Mouse (Mus musculus) kidney, postnatal 0 days (tissue): ENCODE data around the gene Card6. TPM values are rescaled to one million over a fixed set of nuclear protein-coding genes. Genes with fewer than 3 reads are reported as not detected.

Experiments used
- ATAC-seq: fragments of 200-750 bp; cut with Nextera tagmentation; replicated peaks from 2 replicates; pipeline ENCODE4 v1.8.0; 2017; ENCODE audit warnings: low read depth, moderate number of reproducible peaks, moderate TSS enrichment, moderate library complexity; ENCODE audit not compliant: low FRiP score
- DNase-seq: peaks from one replicate; pipeline ENCODE4 v3.0.0-alpha.2; 2016; ENCODE audit warnings: low spot score
- H3K27ac ChIP-seq: fragments of 300-500 bp; sonication (generic); 2 replicates; pipeline ENCODE4 v1.5.1; 2014; ENCODE audit warnings: mild to moderate bottlenecking
- H3K27me3 ChIP-seq: fragments of 300-500 bp; sonication (generic); 2 replicates; pipeline ENCODE4 v1.6.1; 2014; ENCODE audit warnings: low read length, mixed read lengths; ENCODE audit not compliant: insufficient read depth
- H3K36me3 ChIP-seq: fragments of 300-500 bp; sonication (generic); 2 replicates; pipeline ENCODE4 v1.6.1; 2014; ENCODE audit warnings: low read length, mixed read lengths; ENCODE audit not compliant: insufficient read depth
- H3K4me1 ChIP-seq: fragments of 300-500 bp; sonication (generic); replicated peaks from 2 replicates; pipeline ENCODE4 v1.6.1; 2014; ENCODE audit warnings: antibody characterized with exemption, low read length, mixed read lengths; ENCODE audit not compliant: insufficient read depth
- H3K4me2 ChIP-seq: fragments of 300-500 bp; sonication (generic); 2 replicates; pipeline ENCODE4 v1.6.1; 2014; ENCODE audit warnings: mild to moderate bottlenecking, low read length, moderate library complexity, mixed read lengths
- H3K4me3 ChIP-seq: fragments of 300-500 bp; sonication (generic); replicated peaks from 2 replicates; pipeline ENCODE4 v1.5.1; 2014; ENCODE audit warnings: low read depth, low read length
- H3K9ac ChIP-seq: fragments of 300-500 bp; sonication (generic); 2 replicates; pipeline ENCODE4 v1.6.1; 2014; ENCODE audit warnings: low read depth, low read length
- H3K9me3 ChIP-seq: fragments of 300-500 bp; sonication (generic); replicated peaks from 2 replicates; pipeline ENCODE4 v1.6.1; 2016; ENCODE audit warnings: low read length, inconsistent platforms, mixed read lengths
- CTCF ChIP-seq: IDR thresholded peaks from 2 replicates; pipeline ENCODE4 v1.5.1; 2016; ENCODE audit warnings: antibody characterized with exemption, low read depth, mild to moderate bottlenecking, moderate library complexity
- WGBS: fragments of 180-500 bp; shearing (Covaris S2); extraction: QIAGEN DNeasy Blood & Tissue Kit; methylation state at CpG from one replicate; pipeline ENCODE4 v1.1.7; 2014; 5-methylcytosine and 5-hydroxymethylcytosine counted together
- polyA plus RNA-seq: library from polyadenylated mRNA; unstranded; fragments of >200 nt; fragmentation: Nextera tagmentation; extraction: Ambion mirVana; gene quantifications from 2 replicates; pipeline ENCODE4 v1.2.1, GENCODE M21; 2015

Card6 gene
- polyA plus RNA-seq, 1 experiment from 2014 or later = 1.4 TPM

DNA sequence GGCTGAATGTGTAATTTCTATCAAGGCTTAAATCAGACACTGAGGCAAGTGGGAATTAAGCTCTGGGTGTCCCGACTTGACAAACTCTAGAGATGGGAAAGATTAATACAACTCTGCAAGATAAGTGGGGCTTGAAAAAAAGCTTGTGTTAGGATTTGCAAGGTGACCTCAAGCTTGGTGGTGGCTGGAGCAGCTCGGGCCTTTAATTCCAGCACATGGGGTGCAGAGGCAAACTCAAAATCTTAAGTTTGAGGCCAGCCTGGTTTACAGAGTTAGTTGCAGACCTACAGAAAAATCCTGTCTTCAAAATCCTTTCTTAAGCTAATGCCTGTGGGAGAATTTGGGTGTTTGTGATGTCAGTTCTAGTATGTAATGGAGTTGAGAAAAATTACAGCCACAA is 10.9 kb upstream of the Card6 start:
- H3K9ac ChIP-seq = no peak overlapping the region
- DNase-seq (no peak), ATAC-seq (no peak)
- WGBS = 92% methylated on average over 2 of the region's 2 CpGs
- no peak for TF ChIP-seq CTCF
- no peaks in the 10 kb centered on the region for H3K27me3 ChIP-seq
- peaks cover 31% of the 10 kb centered on the region for H3K36me3 ChIP-seq
- H3K4me3 ChIP-seq = no peak overlapping the region
- H3K4me1 ChIP-seq = no peaks in the 10 kb centered on the region
- H3K4me2 ChIP-seq = no peak overlapping the region
- no peaks in the 10 kb centered on the region for H3K9me3 ChIP-seq
- no peak overlapping the region for H3K27ac ChIP-seq

DNA sequence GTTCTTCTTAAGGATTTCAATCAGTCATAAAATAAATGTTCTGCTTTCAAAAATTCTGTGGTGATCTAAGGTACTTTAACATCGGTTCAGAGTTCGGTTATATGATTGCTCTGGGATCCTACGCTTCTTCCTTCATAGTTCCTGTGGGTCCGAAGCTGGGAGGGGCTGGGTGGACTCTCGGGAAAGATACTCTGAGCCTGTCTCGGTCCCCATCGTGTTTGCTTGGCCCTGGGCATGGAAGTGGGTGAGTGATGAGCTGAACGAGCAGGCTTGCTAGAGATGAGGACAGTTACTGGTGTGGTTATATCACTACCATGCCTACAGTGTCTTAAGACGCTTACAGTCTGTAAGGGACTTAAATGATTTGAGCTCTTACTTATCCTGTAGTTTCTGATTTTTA is 10.3 kb upstream of the Card6 start:
- H3K9ac ChIP-seq = peak overlapping the region; percentile 32; the same call in 1 of the 2 replicates
- no peak for DNase-seq
- 85% methylated on average over 9 of the region's 9 CpGs for WGBS
- H3K36me3 ChIP-seq = peaks cover 30% of the 10 kb centered on the region
- no peak overlapping the region for H3K27ac ChIP-seq
- no peaks in the 10 kb centered on the region for H3K27me3 ChIP-seq
- H3K4me2 ChIP-seq = no peak overlapping the region
- no peaks in the 10 kb centered on the region for H3K9me3 ChIP-seq
- no peak overlapping the region for H3K4me3 ChIP-seq
- TF ChIP-seq CTCF = no peak
- no peaks in the 10 kb centered on the region for H3K4me1 ChIP-seq
- no peak for ATAC-seq

DNA sequence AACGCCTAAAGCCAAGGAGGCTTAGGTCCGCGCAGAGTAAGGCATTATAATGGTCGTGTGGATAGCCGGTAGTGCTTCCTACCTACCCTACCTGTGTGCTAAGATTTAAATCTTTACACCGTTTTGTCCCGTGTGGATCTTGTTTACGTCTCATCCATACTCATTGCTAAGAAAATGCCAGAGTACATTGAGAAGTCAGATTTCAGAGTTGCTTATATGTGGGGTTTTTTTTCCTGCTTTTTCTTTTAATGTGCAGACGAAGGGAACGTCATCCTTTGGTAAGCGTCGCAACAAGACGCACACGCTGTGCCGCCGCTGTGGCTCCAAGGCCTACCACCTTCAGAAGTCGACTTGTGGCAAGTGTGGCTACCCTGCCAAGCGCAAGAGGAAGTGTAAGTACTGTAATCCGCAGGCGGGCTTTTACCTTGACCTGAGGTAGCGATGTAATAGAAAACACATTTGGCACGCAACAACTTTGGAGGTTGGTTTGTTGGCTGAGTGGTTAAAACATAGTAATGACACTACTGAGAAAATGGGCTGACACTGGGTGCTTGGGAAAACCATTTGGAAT is 8.8 kb upstream of the Card6 start:
- H3K27ac ChIP-seq = peak overlapping the region; percentile 75
- H3K9me3 ChIP-seq = no peaks in the 10 kb centered on the region
- H3K4me3 ChIP-seq = peak overlapping the region; percentile 79
- no peaks in the 10 kb centered on the region for H3K4me1 ChIP-seq
- DNase-seq = peak; percentile 45
- H3K27me3 ChIP-seq = no peaks in the 10 kb centered on the region
- H3K36me3 ChIP-seq = peaks cover 30% of the 10 kb centered on the region
- no peak for ATAC-seq
- peak overlapping the region; percentile 78 for H3K4me2 ChIP-seq
- TF ChIP-seq CTCF = no peak
- peak overlapping the region; percentile 88 for H3K9ac ChIP-seq
- WGBS = 1% methylated on average over 22 of the region's 22 CpGs

DNA sequence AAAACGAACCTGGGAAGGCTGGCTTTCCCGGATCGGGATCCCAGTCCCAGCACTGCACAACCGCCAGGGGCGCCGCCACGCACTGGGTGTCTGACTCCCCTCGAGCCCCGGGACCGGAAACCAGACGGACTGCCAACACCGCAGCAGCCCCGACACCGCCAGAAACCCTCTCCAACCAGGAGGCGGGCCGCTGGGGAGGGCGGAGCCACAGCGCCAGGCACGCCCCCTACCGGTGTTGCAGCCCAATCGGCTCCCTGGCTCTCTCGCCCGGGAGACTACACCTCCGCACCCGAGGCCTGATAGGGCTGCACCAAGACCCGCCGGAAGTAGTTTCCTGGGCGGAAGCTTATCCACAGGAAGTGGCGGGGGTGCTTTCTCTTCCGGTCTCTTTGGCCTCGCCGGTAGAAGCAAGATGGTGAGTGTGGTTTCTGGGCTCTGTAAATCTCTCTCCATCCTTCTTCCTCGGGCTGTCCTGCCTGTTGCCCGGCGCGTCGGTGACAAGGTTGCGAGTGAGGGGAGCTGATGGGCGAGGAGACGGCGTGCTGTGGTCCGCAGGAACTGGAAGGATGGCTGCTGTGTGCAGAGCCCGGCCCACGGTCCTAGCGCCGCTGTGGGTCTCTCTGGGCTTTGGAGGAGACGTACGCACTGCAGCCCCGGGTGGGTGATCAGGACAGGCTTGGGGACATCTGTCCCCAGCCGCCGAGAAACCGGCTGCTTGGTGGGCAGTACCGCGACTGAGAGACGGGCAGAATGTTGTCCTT is 8.1 kb upstream of the Card6 start, which contains the start of gene Rpl37:
Rpl37 (plus strand) TSS at position 376 of the 761 bp plus-strand sequence.
- Histone ChIP-seq H3K4me1 (no peaks in the 10 kb centered on the region), H3K9ac (peak within 1 kb of the TSS; percentile 88), H3K9me3 (no peaks in the 10 kb centered on the region), H3K27me3 (no peaks in the 10 kb centered on the region), H3K4me2 (peak within 1 kb of the TSS; percentile 78), H3K36me3 (peaks cover 25% of the 10 kb centered on the region), H3K27ac (peak within 1 kb of the TSS; percentile 94), H3K4me3 (peak within 1 kb of the TSS; percentile 79)
- DNase-seq (peak; percentile 99), ATAC-seq (peak; percentile 99)
- WGBS = under 1% methylated on average over 55 of the region's 55 CpGs
- TF ChIP-seq CTCF = peak; percentile 82

DNA sequence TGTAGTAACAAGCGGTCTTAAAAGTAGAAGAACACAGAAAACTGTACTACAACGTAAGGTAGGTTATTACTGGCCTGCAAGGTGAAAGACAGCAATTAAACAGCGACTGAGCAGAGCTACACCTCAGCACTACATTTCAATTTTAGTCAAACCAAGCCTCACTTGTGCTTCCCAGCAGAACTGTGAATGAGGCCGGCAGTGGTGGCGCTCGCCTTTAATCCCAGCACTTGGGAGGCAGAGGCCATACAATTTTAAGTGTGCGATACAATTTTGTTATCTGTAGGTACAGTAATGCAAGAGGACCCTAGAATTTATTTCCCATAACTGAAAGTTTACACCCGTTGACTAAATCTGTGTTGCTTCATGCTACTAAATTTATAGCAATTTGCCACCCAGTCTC is 6.8 kb upstream of the Card6 start:
- no peak for TF ChIP-seq CTCF
- Histone ChIP-seq H3K9ac (peak overlapping the region; percentile 71; the same call in 1 of the 2 replicates), H3K4me2 (peak overlapping the region; percentile 70), H3K9me3 (no peaks in the 10 kb centered on the region), H3K4me3 (peak overlapping the region; percentile 79), H3K27ac (peak overlapping the region; percentile 94), H3K27me3 (no peaks in the 10 kb centered on the region), H3K4me1 (no peaks in the 10 kb centered on the region), H3K36me3 (peaks cover 22% of the 10 kb centered on the region)
- 47% methylated on average over 8 of the region's 8 CpGs for WGBS
- ATAC-seq (no peak), DNase-seq (peak; percentile 46)

DNA sequence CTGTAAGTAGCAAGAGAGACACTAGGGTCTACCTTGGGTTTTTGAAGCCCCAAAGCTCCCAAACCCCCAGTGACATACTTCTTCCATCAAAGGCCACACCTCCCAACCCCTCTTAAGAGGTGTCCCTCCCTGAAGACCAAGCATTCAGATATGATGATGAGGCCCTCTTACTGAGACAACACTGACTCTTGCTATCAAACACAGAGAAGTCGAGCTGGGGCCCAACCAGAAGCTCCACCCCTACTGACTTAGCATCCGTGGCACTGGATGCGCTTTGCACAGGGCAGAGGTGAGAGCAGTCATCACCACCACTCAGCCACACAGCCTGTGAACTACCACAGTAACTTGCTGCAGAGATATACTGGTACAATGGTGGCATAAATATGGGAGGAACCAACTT is 4.3 kb upstream of the Card6 start:
- no peaks in the 10 kb centered on the region for H3K4me1 ChIP-seq
- TF ChIP-seq CTCF = no peak
- no peaks in the 10 kb centered on the region for H3K27me3 ChIP-seq
- no peak for ATAC-seq
- WGBS = 82% methylated on average over 3 of the region's 3 CpGs
- H3K4me2 ChIP-seq = no peak overlapping the region
- H3K27ac ChIP-seq = no peak overlapping the region
- H3K4me3 ChIP-seq = no peak overlapping the region
- H3K9ac ChIP-seq = no peak overlapping the region
- no peaks in the 10 kb centered on the region for H3K9me3 ChIP-seq
- H3K36me3 ChIP-seq = 0 out of 2 replicates have a peak, but pooled peaks cover 2% of the 10 kb centered on the region
- DNase-seq = no peak
